17 mouse cellular contexts compared by ENCODE assay signal in the genomic region with DNA sequence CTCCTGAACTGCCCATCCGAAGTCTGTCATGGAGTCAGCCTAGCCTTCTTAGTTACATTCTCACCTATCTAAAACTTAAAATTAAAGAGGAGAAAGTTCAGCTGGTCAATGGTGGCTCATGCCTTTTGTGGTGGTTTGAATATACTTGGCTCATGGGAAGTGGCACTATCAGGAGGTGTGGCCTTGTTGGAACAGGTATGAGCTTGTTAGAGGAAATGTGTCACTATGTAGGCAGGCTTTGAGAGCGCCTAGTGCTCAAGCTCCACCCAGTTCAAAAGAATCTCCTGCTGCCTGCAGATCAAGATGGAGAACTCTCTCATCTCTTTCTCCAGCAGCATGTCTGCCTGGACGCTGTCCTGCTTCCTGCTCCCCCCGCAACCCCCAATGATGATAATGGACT.
"Had no signal": no experiment of that assay in that cellular context is flagged by ENCODE, and none has a peak within 500 bp of the region (broad histone marks: within the 10 kb centered on the region; RNA-seq: fewer than 3 reads in every experiment).

No protein-coding gene starts in this region.

- H3K4me1 ChIP-seq: midbrain, embryonic 12.5 days; stomach, embryonic 15.5 days had no signal

- H3K36me3 ChIP-seq: midbrain, embryonic 10.5 days; midbrain, embryonic 12.5 days; neural tube, embryonic 13.5 days; neural tube, embryonic 15.5 days; stomach, embryonic 15.5 days had no signal

- H3K9me3 ChIP-seq: midbrain, embryonic 10.5 days; midbrain, embryonic 12.5 days; neural tube, embryonic 13.5 days; neural tube, embryonic 15.5 days; stomach, embryonic 15.5 days had no signal

- H3K4me2 ChIP-seq: lung, embryonic 14.5 days; midbrain, embryonic 12.5 days; neural tube, embryonic 13.5 days; neural tube, embryonic 15.5 days; stomach, embryonic 15.5 days had no signal

- ATAC-seq: midbrain, embryonic 16.5 days had no signal

- H3K27ac ChIP-seq: liver, embryonic 14.5 days; midbrain, embryonic 10.5 days; midbrain, embryonic 12.5 days; neural tube, embryonic 13.5 days; neural tube, embryonic 15.5 days; stomach, embryonic 15.5 days had no signal

- H3K27me3 ChIP-seq: midbrain, embryonic 12.5 days; neural tube, embryonic 13.5 days; neural tube, embryonic 15.5 days had no signal

- DNase-seq: lung, adult 18-20 months; lung, embryonic 14.5 days; lung, postnatal 14 days; lung, postnatal 4 days; midbrain, embryonic 14.5 days; right cerebral cortex, postnatal 14 days; thymus, adult 18-20 months; thymus, postnatal 14 days; thymus, postnatal 36 days had no signal

- H3K9ac ChIP-seq: liver, embryonic 14.5 days; lung, embryonic 14.5 days; midbrain, embryonic 12.5 days; neural tube, embryonic 13.5 days; neural tube, embryonic 15.5 days; stomach, embryonic 15.5 days had no signal

- H3K4me3 ChIP-seq: midbrain, embryonic 10.5 days; midbrain, embryonic 12.5 days; myocyte; neural tube, embryonic 13.5 days; neural tube, embryonic 15.5 days; stomach, embryonic 15.5 days had no signal
